Mouse (Mus musculus) erythroblast, embryonic 14.5 days (primary cell): Measurements from ENCODE around the gene Fam84a. TPM values are rescaled to one million over a fixed set of nuclear protein-coding genes. Genes with fewer than 3 reads are reported as not detected.

Experiments
- H3K27me3 ChIP-seq: 2 replicates; pipeline ENCODE4 v1.6.1; 2012; ENCODE audit warnings: inconsistent platforms; ENCODE audit not compliant: control insufficient read depth
- H3K36me3 ChIP-seq: 2 replicates; pipeline ENCODE4 v1.6.1; 2012; ENCODE audit warnings: mild to moderate bottlenecking, inconsistent platforms; ENCODE audit not compliant: control insufficient read depth
- H3K4me1 ChIP-seq: 2 replicates; pipeline ENCODE4 v1.6.1; 2012; ENCODE audit warnings: inconsistent platforms; ENCODE audit not compliant: control insufficient read depth
- H3K4me3 ChIP-seq: replicated peaks from 2 replicates; pipeline ENCODE3; 2012; ENCODE audit warnings: moderate library complexity, mild to moderate bottlenecking, inconsistent platforms
- H3K9me3 ChIP-seq: 2 replicates; pipeline ENCODE4 v1.6.1; 2012; ENCODE audit warnings: low read length, inconsistent platforms, mixed read lengths; ENCODE audit not compliant: control insufficient read depth
- GATA1 ChIP-seq: IDR thresholded peaks from 2 replicates; pipeline ENCODE4 v1.6.1; 2012; ENCODE audit warnings: low read length, inconsistent platforms, mixed read lengths
- TAL1 ChIP-seq: IDR thresholded peaks from 3 replicates; pipeline ENCODE4 v1.6.1; 2012; ENCODE audit warnings: low read length, inconsistent platforms, mixed read lengths
- polyA plus RNA-seq: library from polyadenylated mRNA; stranded (reverse); fragments of >175 nt; gene quantifications from 2 replicates; pipeline ENCODE4 v1.2.3, GENCODE M21; 2012

The Fam84a gene
- polyA plus RNA-seq, 1 experiment = not detected

DNA sequence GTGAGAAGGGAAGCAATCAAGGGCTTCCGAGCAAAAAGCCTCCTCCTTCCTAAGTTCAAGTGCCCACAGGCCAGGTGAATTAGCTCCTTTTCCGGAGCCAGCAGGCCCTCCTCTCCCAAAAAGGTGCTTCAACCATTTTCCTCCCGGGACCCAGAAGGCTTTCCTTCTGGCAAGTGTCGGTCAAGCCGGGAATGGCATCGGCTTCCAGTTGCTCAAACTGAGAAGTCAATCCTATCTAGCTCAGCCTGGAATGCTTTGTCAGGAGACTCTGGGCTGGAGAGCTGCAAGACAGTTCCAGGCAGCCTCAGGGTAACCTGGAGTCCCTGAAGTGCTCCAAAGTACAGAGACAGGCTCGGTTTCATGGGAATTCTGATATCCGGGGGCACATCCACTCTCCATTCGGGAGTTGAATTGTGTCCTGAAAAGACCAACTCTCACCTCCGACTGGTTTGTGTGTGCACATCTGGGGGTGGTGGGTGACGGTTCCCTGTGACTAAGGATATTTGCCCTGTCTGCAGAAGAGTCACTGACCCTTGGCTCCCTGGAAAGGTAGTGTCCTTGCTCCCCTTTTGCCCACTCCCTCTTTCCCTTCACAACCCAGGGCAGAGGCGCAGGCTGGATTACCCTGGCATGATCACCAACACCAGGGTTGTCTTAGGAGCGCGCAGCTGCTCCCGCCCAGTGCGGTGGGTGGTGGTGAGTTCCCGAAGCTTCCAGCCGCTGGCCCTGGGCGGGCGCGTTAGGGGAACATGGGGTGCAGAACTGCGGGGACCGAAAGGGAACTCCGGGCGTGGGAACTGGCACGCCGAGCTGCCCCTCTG, 2.6 kb downstream of the Fam84a start:
- H3K27me3 ChIP-seq = peaks cover 45% of the 10 kb centered on the region
- no peak overlapping the region for H3K4me3 ChIP-seq
- H3K9me3 ChIP-seq = no peaks in the 10 kb centered on the region; the same call in 1 of the 2 replicates
- H3K4me1 ChIP-seq = no peaks in the 10 kb centered on the region
- TF ChIP-seq TAL1 = no peak
- no peak for TF ChIP-seq GATA1
- no peaks in the 10 kb centered on the region for H3K36me3 ChIP-seq

DNA sequence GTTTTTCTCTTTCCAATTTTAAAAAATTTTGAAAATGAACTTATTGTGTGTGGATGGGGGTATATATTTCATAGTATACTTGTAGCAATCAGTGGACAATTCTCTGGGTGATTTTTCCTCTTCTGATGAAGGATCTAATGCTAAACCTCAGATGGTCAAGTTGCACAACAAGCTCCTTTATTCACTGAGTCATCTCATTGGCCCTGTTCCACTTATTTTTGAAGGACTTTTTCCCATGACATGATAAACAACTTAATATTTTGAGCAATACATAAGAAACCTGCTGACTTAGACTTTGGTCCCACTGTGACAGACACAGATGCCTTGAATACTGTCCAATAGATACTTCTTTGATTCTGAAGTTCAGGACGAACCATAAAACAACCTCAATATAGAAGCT, 14.8 kb downstream of the Fam84a start:
- Histone ChIP-seq H3K4me3 (no peak overlapping the region), H3K27me3 (no peaks in the 10 kb centered on the region), H3K4me1 (no peaks in the 10 kb centered on the region), H3K9me3 (no peaks in the 10 kb centered on the region), H3K36me3 (no peaks in the 10 kb centered on the region)
- TF ChIP-seq GATA1 (no peak), TAL1 (no peak)

DNA sequence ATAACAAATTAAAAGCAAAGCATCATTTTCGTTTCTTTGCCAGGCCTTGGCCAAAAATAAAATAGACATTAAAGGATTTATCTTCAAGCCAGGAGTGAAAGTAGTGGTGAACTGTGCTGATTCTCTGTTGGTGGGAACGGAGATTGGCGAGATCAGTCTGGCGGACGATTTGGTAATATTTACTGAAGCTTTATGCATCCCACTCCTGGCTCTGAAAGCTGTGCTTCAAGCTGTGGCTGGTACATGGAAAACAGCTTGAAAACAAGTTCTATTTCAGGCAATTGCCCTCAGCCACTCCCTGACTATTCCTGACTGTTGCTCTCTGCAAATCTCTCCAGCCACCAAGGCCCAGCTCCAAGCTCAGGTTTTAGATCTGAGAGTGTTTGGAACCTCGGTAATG, 37.1 kb downstream of the Fam84a start:
- no peaks in the 10 kb centered on the region for H3K4me1 ChIP-seq
- H3K36me3 ChIP-seq = no peaks in the 10 kb centered on the region
- H3K27me3 ChIP-seq = no peaks in the 10 kb centered on the region
- no peak overlapping the region for H3K4me3 ChIP-seq
- no peaks in the 10 kb centered on the region for H3K9me3 ChIP-seq
- no peak for TF ChIP-seq GATA1
- no peak for TF ChIP-seq TAL1

DNA sequence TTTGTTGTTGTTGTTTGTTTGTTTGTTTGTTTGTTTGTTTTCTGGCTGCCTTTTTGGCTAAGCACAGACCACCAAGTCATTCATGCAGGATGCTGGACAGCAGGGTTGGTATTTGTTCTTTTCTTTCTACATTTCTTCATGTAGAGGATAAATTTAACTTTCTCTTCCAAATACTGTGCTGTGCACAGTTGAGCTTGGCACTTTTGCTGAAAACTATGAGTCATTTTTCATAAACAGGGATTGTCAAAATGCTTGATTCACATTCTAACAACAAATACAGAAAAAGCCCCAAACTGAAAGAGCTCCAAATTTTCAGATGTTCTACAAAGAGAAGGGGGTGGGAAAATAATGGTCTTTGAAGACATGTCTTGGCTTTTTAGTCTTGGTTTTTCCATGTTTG, 54.9 kb downstream of the Fam84a start:
- Histone ChIP-seq H3K36me3 (no peaks in the 10 kb centered on the region), H3K4me1 (no peaks in the 10 kb centered on the region), H3K9me3 (no peaks in the 10 kb centered on the region), H3K27me3 (no peaks in the 10 kb centered on the region), H3K4me3 (no peak overlapping the region)
- TF ChIP-seq GATA1 (no peak), TAL1 (no peak)
